Mouse (Mus musculus) embryo, embryonic 9.5 days (tissue): ENCODE measurements around the gene Btnl9.
A peak's percentile ranks its signal among the peaks of the same experiment; 100 is the strongest.
"Not testable (repeated sequence)": the region's sequence is repeated elsewhere in the genome, so short reads cannot be mapped to it uniquely, and the experiment has no call there.

ENCODE experiments used
- DNase-seq: peaks from one replicate; pipeline ENCODE4 v3.0.0-alpha.2; 2017; ENCODE audit errors: extremely low spot score

Gene Btnl9

GRCm38 (mm10) chr11:49176047-49176779 is 10.7 kb downstream of the Btnl9 start:
- not testable (repeated sequence) for DNase-seq

- DNase-seq: no peak
These were observed 11.6 kb downstream of the Btnl9 start for GRCm38 (mm10) chr11:49175345-49175744.

DNA sequence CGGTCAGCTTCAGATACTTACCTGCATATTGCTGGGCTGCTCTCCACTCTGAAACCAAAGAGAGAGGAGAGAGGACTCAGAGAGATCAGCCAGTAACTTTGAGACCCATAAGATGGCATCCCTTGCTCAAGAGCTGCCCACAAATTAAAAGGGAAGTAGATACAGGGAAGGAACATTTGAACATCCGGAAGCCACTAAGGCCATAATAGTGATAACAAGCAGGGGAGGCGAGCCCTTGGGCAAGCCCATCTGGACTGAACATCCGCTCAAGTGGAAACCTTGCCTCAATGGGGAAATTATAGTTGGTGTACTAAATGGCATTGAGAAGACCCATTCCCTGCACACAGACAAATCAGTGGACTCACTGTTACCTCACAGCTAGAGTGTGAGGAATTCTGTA is 16.4 kb downstream of the Btnl9 start:
- DNase-seq: no peak

- peak; percentile 46 for DNase-seq
These were observed 17.9 kb downstream of the Btnl9 start for GRCm38 (mm10) chr11:49168839-49169611.

DNA sequence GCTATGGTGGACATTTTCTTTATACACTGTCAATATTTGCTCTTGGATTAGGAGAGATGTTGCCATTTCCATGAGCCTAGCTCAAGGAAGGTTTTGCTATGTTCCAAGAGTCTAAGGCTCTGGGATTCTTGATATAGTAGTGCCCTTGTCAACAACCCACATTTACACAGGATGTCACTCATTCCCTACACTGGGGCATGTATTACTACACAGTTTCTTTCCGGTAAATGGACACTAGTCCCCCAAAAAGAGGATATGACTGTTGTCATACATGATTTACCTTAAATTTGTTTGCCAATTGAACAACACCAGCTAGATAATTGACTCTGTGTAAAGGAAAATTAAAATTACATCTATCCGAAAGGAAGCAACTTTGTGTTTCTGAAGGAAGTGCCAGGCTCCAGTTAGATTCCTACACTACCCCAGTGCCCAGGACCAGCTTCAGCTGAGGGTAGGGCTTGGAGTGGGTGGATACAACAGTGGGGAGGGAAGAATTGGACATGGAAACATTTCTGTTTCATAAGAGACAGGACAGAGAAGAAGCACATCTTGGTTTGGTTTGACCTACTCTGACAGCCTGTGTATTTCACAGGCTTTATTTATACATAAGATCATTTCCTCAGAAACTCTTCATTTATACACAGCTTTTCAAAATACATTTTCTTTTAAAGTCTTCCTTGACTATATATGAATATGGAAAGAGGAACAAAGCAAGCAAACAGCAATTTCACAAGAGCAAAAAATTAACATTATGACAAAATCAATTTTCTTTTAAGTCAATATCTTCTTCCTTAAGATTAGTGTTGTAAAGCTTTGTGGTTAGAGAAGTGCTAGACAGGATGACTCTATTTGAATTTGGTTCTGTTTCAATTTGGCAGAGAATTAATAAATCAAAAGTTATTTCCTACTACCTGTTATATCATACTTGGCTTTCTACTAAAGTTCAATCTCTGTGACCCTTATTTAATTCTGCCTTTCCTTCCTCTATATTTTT is 29.8 kb downstream of the Btnl9 start:
- no peak for DNase-seq

GRCm38 (mm10) chr11:49154077-49154476 is 32.9 kb downstream of the Btnl9 start, which contains the start of gene Olfr1394:
Olfr1394 (plus strand) TSS chr11:49154377.
- no peak for DNase-seq

DNA sequence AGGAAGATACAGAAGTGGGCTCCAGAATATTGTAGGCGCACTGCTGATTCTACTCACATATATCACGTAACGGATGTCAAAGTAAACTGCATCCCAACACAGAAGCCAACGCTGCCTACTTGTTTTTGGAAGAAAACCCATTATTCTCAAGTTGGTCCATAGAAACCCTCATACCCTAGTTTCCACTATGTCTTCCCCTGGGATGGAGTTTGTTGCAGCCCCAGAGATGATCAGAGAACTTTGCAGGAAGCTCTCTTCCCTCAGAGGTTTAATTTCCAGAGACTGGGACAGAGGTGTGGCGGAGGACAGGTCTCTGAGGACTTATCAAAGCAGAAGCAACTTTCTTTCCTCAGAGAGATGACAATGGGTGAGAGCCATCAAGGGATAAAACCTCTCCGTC is 45.0 kb downstream of the Btnl9 start, which contains the start of gene Olfr1395:
Gene Olfr1395, plus strand, starts transcription at position 301 of the 400 bp plus-strand sequence.
- DNase-seq: no peak

DNA sequence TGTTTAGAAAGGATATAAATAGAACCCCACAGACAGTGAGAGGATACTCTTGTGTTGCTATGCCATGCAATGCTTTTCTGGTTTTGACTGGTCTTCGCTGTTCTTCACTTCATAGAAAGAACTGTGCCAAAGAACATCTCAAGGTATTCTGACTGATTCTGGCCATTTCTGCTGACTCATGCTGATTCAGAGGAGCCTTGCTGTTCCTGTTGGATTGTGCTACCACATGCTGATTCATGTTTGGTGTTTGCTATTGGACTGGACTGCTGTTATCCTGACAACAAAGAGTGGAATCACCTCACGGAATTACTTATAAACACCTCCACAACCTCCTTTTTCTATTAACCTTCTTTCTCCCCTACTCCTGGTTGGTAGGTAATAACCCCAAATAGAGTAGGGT is 62.8 kb downstream of the Btnl9 start:
- no peak for DNase-seq

DNA sequence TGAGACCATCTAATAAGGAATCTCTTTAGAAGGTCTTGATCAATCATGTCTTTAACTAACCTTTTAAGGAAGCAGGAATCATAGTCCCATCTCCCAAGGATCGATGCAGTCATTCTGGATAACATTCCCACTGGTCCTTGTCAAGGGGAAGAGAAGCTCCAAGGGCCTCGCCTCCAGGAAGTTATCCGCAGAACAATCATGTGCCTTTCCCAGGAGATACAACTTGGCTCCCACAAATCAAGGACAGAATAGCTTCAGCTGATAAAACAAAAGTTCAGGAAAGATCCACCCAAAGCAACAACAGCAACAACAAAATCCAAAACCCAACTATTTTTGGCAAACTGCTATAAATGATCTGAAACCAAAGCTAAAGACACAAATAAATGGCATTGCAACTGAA is 67.3 kb downstream of the Btnl9 start:
- DNase-seq: no peak
